Mouse (Mus musculus) testis, adult 2 months (tissue): Measurements from ENCODE around the gene Uggt1.

ENCODE experiments used
- CTCF ChIP-seq: fragments of 200-500 bp; IDR thresholded peaks from 2 replicates; pipeline ENCODE4 v1.5.1; 2012; ENCODE audit warnings: low read depth, mild to moderate bottlenecking, inconsistent platforms, low read length, moderate library complexity; ENCODE audit not compliant: control insufficient read depth, insufficient read depth, insufficient replicate concordance
- POLR2A ChIP-seq: fragments of 200-500 bp; IDR thresholded peaks from 2 replicates; pipeline ENCODE4 v1.6.1; 2012; ENCODE audit warnings: low read depth, mild to moderate bottlenecking, inconsistent platforms, low read length, moderate library complexity; ENCODE audit not compliant: control insufficient read depth

DNA sequence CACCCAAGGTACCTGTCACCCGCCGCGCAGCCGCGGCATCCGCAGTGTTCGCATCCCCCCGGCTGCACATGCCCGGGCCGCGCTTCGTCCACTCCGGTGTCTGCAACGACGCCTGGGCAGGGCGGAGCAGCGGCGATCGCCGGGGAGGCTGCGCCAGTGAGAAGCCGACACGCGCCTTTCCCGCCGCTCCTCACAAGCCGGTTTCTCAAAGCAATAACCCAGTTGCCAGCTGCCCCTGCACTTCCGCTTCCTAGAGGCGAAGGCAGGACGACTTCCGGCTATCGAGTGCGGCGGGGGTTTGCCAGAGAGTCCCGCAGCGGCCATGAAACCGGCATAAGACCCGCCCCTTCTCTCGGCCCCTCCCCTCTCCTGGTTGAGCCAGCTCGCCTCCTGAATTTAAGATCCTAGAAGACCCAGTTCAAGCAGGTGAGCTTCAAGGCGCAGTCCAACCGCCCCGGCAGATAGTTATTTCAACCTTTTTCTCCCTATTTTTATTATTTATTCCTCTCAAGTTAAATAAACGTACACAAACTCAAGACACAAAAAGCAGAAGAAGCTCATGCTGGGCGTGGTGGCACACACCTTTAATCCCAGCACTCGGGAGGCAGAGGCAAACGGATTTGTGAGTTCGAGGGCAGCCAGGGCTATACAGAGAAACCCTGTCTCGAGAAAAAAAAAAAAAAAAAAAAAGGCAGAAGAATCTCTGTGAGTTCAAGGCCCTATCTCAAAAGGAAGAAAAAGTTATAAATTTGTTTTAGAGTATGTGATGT, at the start of gene Uggt1:
- TF ChIP-seq CTCF (no peak), POLR2A (peak; percentile 70; the same call in 1 of the 2 replicates)
